Mouse (Mus musculus): ENCODE data around the gene Ormdl2. TPM values are rescaled to one million over a fixed set of nuclear protein-coding genes. Genes with fewer than 3 reads are reported as not detected.

The Ormdl2 gene
- 130 TPM for polyA plus RNA-seq (2014; fragmentation: Illumina TruSeq; extraction: RNeasy Lipid Tissue Mini Kit (QIAGEN cat#74804); ENCODE audit: low read depth, low replicate concordance)

DNA sequence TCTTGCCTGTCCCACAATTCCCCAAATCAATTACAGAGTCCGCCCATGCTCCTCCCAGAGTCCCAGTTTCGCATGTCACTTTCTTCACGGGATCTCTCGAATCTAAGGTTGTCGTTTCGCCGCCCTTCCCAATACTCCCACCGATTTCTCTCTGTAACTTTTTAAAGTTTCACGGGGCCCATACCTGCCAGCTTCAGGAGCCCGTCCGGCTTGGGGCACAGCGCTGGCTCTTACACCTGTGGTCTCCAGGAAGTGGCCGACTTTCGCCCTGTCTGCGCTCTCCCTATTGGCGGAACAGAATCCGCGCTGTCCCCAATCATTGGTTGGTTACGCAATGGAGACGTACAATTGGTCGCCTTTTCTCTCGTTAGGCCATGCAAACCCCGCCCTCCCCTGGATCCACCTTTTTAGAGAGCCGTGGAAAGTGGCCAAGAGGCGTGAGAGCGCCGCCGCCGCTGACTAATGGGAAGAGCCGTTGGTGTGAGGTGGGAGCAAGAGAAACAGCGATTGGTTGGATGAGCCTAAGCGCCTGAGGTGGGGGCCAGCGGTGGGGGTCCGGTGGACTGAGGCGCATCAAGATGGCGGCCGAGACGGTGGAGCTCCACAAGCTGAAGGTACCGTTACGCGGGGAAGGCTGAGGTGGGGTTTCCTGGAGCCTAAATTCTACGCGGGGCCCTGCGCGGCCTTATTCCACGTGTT lies at the start of gene Ormdl2:
TSS of gene Ormdl2 (minus strand) at position 288 of the 699 bp plus-strand sequence.

DNA sequence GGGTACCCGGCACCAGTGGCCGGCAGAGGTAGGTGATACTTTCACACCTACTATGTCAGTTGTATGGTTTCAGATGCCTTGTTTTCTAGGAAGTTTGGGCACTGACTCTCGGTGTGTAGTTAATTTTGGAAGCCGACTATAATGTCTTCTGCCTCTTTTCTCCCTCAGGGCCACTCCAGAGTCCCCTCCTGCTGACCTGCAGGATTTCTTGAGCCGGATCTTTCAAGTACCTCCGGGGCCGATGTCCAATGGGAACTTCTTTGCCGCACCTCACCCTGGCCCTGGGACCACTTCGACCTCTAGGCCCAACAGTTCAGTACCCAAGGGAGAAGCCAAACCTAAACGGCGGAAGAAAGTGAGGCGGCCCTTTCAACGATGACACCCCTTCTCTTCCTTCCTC lies 4.4 kb downstream of the Ormdl2 start, which contains the start of gene Sarnp:
TSS of gene Sarnp (plus strand) at position 301 of the 400 bp plus-strand sequence.

DNA sequence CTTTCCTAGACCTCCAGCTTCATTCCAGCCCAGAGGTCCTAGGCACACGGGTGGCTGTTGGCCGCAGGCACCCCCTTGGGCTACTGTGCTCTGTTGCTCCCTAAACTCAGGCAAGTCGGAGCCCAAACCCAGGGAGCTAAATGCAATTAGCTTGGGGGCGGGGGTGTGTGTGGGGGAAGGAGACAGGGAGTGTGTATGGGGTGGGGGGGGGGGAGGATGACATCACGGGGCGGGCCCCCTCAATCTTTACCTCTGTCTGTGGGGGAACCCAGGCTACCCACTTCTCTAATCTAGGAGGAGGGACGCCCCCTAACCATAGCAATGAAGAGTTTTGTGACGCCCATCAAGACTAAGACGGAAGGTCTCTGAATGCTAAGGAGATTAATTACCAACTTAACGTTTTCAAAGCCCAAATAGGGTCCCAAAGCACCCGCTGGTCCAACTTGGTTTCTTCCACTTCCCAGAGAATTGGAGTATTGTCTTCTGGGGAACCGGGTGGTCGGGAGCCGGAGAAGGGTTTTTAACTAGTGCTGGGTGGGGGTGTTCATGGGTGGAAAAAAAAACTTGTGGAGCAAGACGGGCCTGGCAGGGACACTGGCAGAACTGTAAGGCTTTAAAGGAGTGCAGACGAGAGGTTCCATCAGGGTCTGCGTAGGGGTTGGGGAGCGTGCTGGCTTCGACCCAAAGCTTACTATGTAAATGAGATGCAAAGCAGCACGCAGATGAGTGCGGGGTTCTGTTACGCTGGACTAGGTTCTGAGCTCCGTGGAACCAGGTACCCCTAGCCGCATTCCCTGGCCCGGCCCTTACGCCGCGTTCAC lies 17.0 kb downstream of the Ormdl2 start, which contains the start of gene Tmem198b:
TSS of gene Tmem198b (minus strand) at position 100 of the 821 bp plus-strand sequence.

DNA sequence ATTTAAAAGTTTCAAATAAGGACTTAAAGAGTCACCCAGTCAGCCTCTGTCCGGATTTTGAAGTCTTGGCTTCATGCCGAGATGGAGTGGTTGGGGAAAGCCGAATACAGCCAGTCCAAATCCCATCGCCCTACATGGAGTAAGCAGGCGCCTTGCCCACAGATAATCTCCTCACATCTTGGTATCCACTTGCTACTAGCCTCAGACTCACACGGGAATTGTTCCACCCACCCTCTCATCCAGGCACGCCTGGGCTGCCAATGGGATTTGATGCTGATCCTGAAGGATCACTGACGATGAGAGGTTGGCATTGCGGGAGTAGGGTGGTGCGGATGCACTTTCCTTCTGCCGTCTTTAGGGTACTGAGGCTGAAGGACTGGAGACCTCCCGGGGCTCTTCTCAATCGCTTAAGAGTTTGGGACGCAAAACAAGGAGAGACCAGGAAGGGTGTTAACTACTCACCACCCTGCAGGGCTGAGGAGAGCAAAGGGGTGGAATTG lies 17.6 kb downstream of the Ormdl2 start, which contains the start of gene Dnajc14:
TSS of gene Dnajc14 (plus strand) at position 292 of the 500 bp plus-strand sequence.

DNA sequence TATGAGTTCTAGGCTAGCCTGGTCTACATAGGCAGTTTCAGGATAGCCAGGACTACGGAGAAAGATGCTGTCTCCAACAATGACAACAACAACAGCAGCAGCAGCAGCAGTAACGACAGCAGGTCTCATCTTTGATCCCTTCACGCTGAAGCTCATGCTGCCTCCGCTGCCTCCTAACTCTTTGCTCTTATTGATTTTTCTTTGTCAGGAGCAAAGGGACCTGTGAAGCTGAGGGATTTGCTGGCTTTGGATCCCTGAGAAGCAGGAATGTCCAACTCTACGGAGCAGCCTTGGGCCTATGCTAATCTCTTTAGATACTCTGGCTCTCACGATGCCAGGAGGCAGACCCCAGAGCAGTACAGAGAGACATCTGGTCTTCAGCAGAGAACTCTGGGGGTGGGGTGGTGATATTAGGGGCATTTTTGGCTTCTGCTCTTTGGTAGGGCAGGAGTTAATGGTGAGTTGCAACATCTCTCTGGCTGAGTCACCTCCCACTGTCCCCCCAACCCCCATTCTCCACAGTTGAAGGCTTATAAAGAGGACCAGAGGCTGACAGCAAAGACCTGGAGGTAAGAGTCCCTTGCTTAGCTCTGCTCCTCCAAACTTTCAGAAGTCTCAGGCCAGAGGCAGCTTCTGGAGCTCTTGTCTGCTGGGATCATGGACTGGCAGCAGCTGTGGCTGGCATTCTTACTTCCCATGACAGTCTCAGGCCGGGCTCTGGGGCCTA lies 30.9 kb downstream of the Ormdl2 start, which contains the start of gene Mmp19:
TSS of gene Mmp19 (plus strand) at position 513 of the 727 bp plus-strand sequence.

Other genes starting within 250 kb of the Ormdl2 start
- 28.2 TPM for gene Erbb3, start 232.0 kb downstream of the Ormdl2 start, polyA plus RNA-seq (2014; fragmentation: Illumina TruSeq; extraction: RNeasy Lipid Tissue Mini Kit (QIAGEN cat#74804); ENCODE audit: low read depth, low replicate concordance)
- 7.0 TPM for gene Rps26, start 194.9 kb downstream of the Ormdl2 start, polyA plus RNA-seq (2014; fragmentation: Illumina TruSeq; extraction: RNeasy Lipid Tissue Mini Kit (QIAGEN cat#74804); ENCODE audit: low read depth, low replicate concordance)
- 1.1 TPM for gene Ikzf4, start 175.7 kb downstream of the Ormdl2 start, polyA plus RNA-seq (2014; fragmentation: Illumina TruSeq; extraction: RNeasy Lipid Tissue Mini Kit (QIAGEN cat#74804); ENCODE audit: low read depth, low replicate concordance)
- gene Suox, start 147.6 kb downstream of the Ormdl2 start, polyA plus RNA-seq (2014; fragmentation: Illumina TruSeq; extraction: RNeasy Lipid Tissue Mini Kit (QIAGEN cat#74804); ENCODE audit: low read depth, low replicate concordance), result 25.8 TPM
- 128 TPM for gene Rab5b, start 125.4 kb downstream of the Ormdl2 start, polyA plus RNA-seq (2014; fragmentation: Illumina TruSeq; extraction: RNeasy Lipid Tissue Mini Kit (QIAGEN cat#74804); ENCODE audit: low read depth, low replicate concordance)
- gene Pmel, start 117.5 kb downstream of the Ormdl2 start, polyA plus RNA-seq (2014; fragmentation: Illumina TruSeq; extraction: RNeasy Lipid Tissue Mini Kit (QIAGEN cat#74804); ENCODE audit: low read depth, low replicate concordance), result not detected
- gene Cdk2, start 116.6 kb downstream of the Ormdl2 start, polyA plus RNA-seq (2014; fragmentation: Illumina TruSeq; extraction: RNeasy Lipid Tissue Mini Kit (QIAGEN cat#74804); ENCODE audit: low read depth, low replicate concordance), result 8.1 TPM
- gene Dgka, start 76.8 kb downstream of the Ormdl2 start, polyA plus RNA-seq (2014; fragmentation: Illumina TruSeq; extraction: RNeasy Lipid Tissue Mini Kit (QIAGEN cat#74804); ENCODE audit: low read depth, low replicate concordance), result 8.3 TPM
- 0.57 TPM for gene Pym1, start 73.8 kb downstream of the Ormdl2 start, polyA plus RNA-seq (2014; fragmentation: Illumina TruSeq; extraction: RNeasy Lipid Tissue Mini Kit (QIAGEN cat#74804); ENCODE audit: low read depth, low replicate concordance)
- 0.36 TPM for gene Mmp19, start 30.7 kb downstream of the Ormdl2 start, polyA plus RNA-seq (2014; fragmentation: Illumina TruSeq; extraction: RNeasy Lipid Tissue Mini Kit (QIAGEN cat#74804); ENCODE audit: low read depth, low replicate concordance)
- 33.2 TPM for gene Dnajc14, start 17.6 kb downstream of the Ormdl2 start, polyA plus RNA-seq (2014; fragmentation: Illumina TruSeq; extraction: RNeasy Lipid Tissue Mini Kit (QIAGEN cat#74804); ENCODE audit: low read depth, low replicate concordance)
- 2.6 TPM for gene Tmem198b, start 17.3 kb downstream of the Ormdl2 start, polyA plus RNA-seq (2014; fragmentation: Illumina TruSeq; extraction: RNeasy Lipid Tissue Mini Kit (QIAGEN cat#74804); ENCODE audit: low read depth, low replicate concordance)
- gene Sarnp, start 4.3 kb downstream of the Ormdl2 start, polyA plus RNA-seq (2014; fragmentation: Illumina TruSeq; extraction: RNeasy Lipid Tissue Mini Kit (QIAGEN cat#74804); ENCODE audit: low read depth, low replicate concordance), result 248 TPM
- gene Gdf11, start 70.1 kb upstream of the Ormdl2 start, polyA plus RNA-seq (2014; fragmentation: Illumina TruSeq; extraction: RNeasy Lipid Tissue Mini Kit (QIAGEN cat#74804); ENCODE audit: low read depth, low replicate concordance), result 3.1 TPM
- 1,560 TPM for gene Cd63, start 79.3 kb upstream of the Ormdl2 start, polyA plus RNA-seq (2014; fragmentation: Illumina TruSeq; extraction: RNeasy Lipid Tissue Mini Kit (QIAGEN cat#74804); ENCODE audit: low read depth, low replicate concordance)
- gene Rdh5, start 101.2 kb upstream of the Ormdl2 start, polyA plus RNA-seq (2014; fragmentation: Illumina TruSeq; extraction: RNeasy Lipid Tissue Mini Kit (QIAGEN cat#74804); ENCODE audit: low read depth, low replicate concordance), result 5.7 TPM
- 12.2 TPM for gene Bloc1s1, start 102.4 kb upstream of the Ormdl2 start, polyA plus RNA-seq (2014; fragmentation: Illumina TruSeq; extraction: RNeasy Lipid Tissue Mini Kit (QIAGEN cat#74804); ENCODE audit: low read depth, low replicate concordance)
- gene Itga7, start 112.2 kb upstream of the Ormdl2 start, polyA plus RNA-seq (2014; fragmentation: Illumina TruSeq; extraction: RNeasy Lipid Tissue Mini Kit (QIAGEN cat#74804); ENCODE audit: low read depth, low replicate concordance), result 0.85 TPM
- 25.7 TPM for gene Mettl7b, start 139.3 kb upstream of the Ormdl2 start, polyA plus RNA-seq (2014; fragmentation: Illumina TruSeq; extraction: RNeasy Lipid Tissue Mini Kit (QIAGEN cat#74804); ENCODE audit: low read depth, low replicate concordance)
- not detected for gene Olfr9, start 167.8 kb upstream of the Ormdl2 start, polyA plus RNA-seq (2014; fragmentation: Illumina TruSeq; extraction: RNeasy Lipid Tissue Mini Kit (QIAGEN cat#74804); ENCODE audit: low read depth, low replicate concordance)
- not detected for gene Olfr763, start 189.1 kb upstream of the Ormdl2 start, polyA plus RNA-seq (2014; fragmentation: Illumina TruSeq; extraction: RNeasy Lipid Tissue Mini Kit (QIAGEN cat#74804); ENCODE audit: low read depth, low replicate concordance)
- gene Olfr764-ps1, start 218.3 kb upstream of the Ormdl2 start, polyA plus RNA-seq (2014; fragmentation: Illumina TruSeq; extraction: RNeasy Lipid Tissue Mini Kit (QIAGEN cat#74804); ENCODE audit: low read depth, low replicate concordance), result not detected
- not detected for gene Olfr765, start 228.4 kb upstream of the Ormdl2 start, polyA plus RNA-seq (2014; fragmentation: Illumina TruSeq; extraction: RNeasy Lipid Tissue Mini Kit (QIAGEN cat#74804); ENCODE audit: low read depth, low replicate concordance)
- gene Olfr766-ps1, start 247.3 kb upstream of the Ormdl2 start, polyA plus RNA-seq (2014; fragmentation: Illumina TruSeq; extraction: RNeasy Lipid Tissue Mini Kit (QIAGEN cat#74804); ENCODE audit: low read depth, low replicate concordance), result not detected

Data from kidney, adult 10 weeks (tissue).